Mouse (Mus musculus): ENCODE results near the gene Prss48.
A peak's percentile ranks its signal among the peaks of the same experiment; 100 is the strongest.
"Not testable (repeated sequence)": the region's sequence is repeated elsewhere in the genome, so short reads cannot be mapped to it uniquely, and the experiment has no call there.

Prss48 gene

DNA sequence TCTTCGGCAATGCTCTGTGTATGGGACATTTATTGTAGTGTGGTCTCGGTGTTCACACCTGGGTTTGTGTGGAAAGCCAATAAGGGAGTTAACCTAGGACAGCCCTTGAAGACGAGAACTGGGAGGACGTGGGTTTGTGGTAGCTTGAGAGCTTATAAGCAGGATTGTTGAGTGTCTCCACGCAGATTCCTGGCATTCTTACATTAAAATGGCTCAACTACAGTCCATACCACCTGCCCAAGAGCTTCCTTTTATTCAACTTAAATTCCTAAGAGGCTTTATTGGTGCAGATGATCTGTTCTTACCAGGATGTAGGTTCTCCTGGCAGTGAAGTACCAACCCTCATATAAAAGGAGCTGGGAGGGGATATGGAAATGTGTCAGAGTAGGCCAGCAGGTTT is 649 bp upstream of the Prss48 start:
- DNase-seq = no peak

DNA sequence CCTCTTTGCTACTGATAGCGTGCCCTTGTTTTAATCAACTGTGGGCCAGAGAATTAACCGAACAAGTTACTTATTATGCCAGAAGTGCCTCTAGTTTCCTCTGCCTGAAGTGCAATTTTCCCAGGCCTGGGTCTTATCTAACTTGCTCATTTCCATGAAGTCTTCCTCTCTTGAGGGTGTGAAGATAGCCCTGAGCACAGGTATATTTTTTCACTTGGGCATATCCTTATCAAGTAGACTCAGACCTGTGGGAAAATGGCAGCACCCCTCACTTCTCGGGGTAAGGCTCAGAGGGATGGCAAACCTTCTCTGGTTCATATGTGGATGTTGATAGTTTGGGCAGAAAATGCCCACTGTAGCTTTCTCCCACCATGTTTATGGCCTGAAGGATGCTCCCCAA is 1.0 kb downstream of the Prss48 start:
- DNase-seq = no peak

DNA sequence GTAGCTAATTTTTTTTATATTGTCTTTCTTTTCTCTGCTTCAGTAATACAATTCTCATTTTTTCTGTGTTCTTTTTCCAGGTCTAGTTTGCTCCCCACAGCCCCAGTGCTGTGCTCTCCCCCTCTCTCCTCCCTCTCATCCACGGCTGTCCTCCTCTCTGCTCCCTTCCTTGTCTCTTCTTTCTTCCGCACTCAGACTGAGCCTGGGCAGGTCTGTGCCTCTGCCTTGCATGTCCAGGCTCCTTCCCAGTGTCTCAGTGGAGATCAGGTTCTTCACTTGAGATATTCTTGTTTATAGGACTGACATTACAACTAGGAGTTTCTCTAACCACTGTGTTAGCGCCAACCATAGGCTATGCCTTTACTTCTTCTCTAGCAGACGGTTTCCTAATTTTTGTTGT is 7.6 kb downstream of the Prss48 start:
- no peak for DNase-seq

DNA sequence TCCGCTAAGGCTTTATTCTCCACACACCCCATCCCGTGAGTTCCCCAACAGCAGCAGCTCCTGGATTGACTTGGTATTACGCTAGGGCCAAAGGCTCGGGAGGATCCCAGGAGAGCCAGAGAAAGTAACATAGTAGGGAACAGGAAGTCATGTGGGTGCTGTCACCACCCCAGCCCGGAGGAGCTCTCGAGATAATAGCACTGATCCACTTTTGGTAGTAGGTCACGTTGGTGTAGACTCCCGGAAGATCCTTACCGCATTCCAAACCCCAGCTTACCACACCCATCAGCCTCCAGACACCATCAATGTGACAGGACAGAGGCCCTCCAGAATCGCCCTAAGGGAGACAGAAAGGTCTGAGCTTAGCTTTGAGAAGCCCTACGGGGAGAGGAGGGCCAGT is 8.5 kb downstream of the Prss48 start:
- no peak for DNase-seq

DNA sequence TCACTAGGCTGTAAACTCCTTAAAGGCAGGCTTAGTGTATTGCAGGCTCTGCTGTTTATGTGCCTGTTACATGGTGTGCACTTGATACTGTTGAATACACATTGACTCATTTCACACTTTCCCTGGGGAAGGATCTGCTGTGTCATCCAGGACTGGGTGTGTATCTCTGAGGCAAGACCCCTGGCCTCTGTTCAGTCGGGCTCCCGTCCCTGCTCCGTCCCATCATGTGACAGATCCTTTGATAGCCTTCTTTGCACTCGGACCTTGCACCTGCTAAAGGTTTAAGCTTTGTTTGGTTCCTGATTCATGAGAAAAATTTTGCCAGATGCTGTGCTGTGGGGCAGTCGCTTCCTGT is 10.5 kb downstream of the Prss48 start:
- DNase-seq = no peak

DNA sequence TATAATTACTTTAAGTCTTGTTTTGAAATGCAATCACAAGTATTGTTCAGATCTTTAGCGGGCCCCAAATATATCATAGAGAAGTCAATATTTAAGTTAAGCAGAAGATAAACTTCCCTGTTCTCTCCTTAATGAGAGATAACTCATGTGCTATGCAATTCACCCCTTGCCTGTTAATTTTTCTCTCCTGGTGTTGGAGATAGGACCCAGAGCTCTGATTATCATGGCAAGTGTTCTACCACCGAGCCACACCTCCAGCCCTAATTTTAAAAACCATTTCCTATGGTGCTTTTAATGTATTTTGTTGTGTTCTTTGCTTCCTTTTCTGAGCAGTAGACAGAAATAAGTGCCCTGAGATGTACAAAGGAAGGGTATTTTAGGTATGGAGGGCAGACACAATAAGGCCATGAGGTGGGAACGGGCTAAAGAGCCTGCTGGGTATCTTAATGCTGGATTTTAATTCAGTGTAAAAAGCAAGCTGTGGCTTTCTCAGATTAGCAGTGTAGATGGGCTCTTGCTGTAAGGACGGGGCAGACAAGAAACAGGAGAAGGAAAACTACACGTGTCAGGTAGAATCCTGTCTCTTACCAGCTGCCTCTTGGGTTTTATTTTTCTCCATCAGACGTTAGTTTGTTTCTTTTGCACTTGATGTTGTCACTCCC is 11.0 kb downstream of the Prss48 start:
- no peak for DNase-seq

DNA sequence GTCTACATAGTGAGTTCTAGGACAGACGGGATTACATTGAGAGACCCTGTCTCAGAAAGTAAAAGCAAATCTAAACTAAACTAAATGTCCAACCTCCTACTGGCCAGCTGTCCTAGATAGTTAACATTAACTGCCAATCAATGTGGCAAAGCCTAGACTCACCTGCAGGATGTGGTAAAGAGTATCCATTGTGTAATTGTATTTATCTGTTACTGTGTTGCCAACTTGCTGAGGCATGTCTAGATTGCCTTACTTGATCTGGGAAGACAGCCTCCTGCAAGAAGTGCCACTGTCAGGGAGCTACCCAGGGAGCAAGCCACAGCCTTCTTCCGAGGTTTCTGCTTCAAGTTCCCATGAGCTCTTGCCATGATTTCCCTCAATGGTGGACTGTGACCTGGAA is 15.1 kb downstream of the Prss48 start:
- no peak for DNase-seq

DNA sequence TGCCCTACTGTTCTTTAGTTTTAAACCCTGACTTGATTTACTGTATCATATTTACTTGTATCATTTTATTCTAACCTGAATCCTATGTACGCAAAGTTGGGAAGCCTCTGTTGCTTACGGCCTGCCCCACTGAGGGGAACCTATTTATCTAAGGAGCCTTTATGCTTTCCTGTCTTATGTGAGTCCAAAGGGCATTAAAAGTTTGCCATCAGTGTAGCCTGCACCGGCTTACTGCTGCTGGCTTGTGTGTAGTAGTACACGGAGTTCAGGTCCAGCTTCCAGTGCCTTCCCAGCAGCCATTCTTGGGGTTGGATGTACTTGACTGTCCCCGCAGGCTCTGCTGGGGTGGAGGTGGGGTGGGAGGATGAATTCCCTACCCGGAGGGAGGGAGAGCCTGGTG is 17.8 kb downstream of the Prss48 start:
- no peak for DNase-seq

DNA sequence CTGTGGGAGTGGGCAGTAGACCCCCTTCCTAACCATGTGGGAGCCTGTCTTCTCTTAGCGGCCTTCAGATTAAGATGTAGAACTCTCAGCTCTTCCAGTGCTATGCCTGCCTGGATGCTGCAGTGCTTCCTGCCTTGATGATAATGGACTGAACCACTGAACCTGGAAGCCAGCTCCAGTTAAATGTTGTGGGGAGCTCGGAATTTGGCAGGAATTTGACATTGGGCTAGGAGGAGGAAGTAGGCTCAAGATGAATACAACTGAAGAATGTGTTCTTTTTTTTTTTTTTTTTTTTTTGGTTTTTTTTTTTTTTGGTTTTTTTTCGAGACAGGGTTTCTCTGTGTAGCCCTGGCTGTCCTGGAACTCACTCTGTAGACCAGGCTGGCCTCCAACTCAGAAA is 20.5 kb downstream of the Prss48 start:
- DNase-seq = not testable (repeated sequence)

DNA sequence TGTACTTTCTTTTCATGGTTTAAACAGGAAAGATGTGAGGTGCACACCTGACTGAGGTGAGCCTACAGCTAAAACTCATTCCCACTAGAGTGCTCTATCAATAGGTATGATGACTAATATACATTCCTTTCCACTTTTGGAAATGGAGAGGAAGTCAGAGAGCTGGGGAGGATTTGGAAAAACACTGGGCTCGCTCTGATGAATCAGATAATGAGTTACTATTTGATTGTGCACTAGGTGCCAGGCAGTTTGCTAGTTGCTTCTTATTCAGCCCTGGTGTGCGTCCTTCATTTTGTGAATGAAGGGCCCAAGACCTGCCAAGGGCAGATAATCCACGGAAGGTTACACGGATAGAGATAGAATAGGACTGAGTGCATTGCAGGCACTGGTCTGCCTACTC is 22.3 kb downstream of the Prss48 start:
- no peak for DNase-seq

DNA sequence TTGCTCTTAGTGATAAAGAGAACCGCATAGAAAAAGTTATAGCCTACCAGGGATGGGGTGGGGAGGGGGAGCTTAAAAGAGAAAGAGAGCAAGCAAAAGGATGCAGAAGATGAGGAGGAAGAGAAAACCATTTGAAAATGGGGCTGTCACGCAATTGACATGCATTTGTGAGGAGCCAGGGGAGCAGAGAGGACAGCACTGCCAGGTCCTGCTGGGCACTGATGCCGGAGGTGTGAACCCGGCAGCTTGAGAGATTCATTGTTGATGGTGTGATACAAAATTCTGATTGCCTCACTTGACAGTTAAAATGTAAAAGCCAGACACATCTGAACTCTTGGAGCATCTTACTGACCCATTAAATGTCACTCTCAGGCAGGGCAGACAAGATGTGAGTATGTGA is 27.8 kb downstream of the Prss48 start:
- DNase-seq = no peak

DNA sequence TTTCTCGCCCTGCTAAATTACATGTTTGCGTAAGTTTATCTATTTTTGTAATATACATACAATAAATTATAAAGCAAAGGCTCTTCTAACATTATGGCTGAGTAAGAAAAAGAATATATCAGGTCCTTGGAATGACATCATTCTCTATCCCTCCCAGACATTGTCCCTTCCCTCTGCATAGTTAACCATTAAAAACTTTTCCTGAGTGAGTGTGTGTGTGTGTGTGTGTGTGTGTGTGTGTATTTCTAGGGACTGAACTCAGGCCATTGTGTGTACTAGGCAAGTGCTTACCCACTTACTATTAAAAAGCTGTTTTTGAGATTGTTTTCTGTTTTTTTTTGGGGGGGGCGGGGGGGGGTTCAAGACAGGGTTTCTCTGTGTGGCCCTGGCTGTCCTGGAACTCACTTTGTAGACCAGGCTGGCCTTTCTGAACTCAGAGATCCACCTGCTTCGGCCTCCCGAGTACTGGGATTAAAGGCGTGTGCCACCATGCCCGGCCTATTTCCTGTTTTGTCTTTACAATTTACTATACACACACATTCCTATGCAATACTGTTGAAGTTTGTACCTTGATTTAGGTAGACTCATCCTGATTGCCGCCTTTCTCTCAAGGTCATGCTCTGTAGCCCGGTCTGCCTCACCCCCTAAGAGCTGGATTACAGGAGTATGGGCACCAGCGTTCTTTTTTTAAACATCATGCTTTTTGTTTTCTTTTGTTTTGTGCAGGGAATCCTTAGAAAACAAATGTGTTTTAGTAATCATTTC is 28.7 kb downstream of the Prss48 start:
- no peak for DNase-seq

DNA sequence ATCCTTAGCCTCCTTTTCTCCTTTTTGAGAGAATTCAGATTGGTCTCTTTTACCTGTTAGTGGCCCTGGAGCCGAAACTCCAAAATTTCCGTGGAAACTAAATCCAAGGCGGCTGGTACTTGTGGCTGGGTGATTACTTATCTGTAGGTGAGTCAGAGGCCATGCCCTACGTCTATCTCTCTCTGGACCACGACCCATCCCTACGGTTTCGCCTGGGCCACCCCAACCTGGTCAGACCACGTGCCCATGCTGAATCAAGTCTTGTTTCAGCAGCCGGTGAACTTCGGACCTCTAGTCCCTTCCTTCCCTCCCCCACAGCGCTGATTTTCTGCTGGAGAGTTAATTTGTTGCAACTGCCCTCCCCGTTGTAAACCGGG is 30.7 kb downstream of the Prss48 start:
- DNase-seq = peak; percentile 23

DNA sequence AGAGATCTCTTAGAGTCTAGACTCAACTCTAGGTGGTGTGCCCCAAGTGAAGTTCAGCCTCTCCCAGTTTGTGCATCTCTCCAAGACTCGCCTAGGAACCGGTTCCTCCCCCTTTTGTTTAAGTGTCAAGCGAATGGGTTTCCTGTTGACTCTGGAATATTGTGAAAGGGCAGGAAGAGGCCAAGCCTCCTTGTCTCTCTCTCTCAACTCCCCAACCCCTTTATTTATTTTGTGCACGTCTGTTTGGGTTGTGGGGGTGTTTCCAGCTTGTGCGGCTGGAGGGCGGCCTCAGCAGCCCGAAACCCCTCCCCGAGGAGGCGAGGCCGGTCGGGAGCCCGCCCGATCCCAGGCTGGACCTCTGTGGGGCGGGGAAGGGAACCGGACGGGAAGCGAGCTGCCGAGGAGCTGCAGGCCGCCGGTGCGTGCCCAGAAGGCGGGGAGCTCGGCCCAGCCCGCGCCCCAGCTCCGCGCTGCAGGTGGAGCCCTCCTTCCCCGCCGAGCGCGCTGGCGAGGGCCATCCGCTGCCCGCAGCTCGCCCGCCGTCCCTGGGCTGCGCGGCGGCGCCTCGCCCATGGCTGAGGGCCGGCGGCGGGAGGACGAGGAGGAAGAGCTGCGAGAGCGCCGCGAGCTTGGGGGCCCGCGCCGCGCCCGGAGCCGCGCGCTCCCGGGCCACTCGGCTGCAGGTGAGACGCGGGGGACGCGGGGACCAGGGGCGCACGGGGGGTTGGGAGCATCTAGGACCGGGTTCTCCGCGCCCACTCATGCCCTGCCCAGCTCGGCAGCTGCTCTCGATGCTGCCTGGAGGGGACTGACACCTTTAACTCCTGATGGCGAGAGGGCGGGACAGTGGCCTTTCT is 31.3 kb downstream of the Prss48 start, which contains the start of gene Sh3d19:
TSS of gene Sh3d19 (plus strand) at position 368 of the 857 bp plus-strand sequence.
- peak; percentile 65 for DNase-seq

DNA sequence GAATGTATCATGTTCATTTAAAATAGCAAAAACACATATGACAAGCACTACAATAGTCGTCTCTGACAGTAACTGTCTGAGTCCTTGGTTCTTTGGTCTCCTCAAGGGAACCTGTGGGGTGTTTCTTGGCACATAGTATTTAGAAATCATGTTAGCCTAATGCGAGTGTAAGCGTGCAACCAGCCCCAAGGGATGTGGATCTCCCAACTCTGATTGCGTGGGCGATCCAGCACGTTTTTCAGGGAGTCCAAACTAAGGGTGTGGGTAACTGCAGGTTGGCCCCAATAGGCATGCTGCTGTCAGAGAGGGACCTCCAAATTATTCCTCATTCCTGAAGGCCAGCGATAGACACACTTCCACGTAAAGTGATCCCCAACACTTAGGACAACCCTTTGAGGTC is 33.3 kb downstream of the Prss48 start:
- no peak for DNase-seq

DNA sequence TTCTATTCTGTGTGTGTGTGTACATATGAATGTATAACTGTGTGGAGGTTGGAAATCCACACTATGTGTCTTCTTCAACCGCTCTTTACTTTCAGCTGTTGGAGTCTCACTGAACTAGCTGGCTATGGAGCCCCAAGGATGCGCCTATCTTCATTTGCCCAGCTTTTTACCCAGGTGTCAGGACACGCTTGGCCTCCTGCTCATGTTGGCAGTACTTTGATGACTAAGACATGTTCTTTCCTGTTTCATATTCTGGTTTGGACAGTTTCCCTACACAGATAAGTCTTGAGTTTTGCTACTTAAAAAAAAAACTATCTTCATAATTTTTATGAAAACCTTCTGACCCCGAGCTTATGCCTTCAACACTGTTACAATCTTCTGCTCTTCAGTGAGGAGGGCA is 36.8 kb downstream of the Prss48 start:
- no peak for DNase-seq

DNA sequence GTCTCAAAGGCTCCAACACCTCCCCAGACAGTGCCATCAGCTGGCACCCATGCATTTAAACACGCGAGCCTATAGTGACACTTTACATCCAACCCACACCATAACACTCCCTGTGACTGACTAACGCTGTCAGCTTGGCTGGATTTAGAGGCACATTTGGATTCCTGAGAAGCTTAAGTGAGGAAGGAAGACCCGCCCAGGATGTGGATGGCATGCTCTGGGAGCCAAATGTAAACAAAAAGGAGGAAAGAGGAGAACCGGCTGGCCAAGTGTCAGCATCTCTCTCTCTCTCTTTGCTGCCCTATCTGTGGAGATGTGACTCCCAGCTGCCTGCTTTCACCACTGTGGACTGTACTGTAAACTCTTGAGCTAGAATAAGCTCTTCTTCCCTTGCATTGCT is 41.2 kb downstream of the Prss48 start:
- DNase-seq = no peak

DNA sequence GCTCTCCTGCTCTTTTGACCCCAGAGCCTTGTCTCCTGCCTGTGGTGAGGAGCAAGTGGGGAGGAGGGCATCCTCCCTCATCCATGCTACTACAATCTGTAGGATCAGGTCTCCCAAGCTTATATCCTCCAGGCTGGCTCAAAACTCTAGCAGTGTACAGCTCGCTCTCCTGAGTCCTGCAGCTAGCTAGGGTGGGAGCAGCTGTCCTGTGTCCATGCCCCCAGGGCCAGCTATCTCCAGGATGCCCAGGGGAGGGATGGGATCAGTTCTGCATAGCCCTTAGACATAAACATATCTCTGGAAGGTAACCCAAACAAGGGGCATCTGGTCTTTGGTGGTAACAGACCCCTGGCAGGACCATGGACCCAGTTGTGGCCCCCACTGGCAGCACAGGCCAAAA is 42.6 kb downstream of the Prss48 start:
- no peak for DNase-seq

DNA sequence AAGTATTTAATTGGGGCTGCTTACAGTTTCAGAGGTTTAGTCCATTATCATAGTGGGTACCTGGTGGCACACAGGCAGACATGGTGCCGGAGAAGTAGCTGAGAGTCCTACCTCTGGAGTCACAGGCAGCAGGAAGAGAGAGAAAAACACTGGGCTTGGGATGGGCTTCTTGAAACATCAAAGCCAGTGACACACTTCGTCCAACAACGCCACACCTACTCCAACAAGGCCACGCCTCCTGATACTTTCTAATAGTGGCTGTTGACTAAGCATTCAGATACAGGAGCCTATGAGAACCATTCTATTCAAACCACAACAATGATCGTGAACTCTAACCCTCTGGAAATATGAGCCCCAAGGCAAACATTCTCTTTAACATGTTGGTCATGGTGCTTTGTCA is 46.6 kb downstream of the Prss48 start:
- DNase-seq = no peak

DNA sequence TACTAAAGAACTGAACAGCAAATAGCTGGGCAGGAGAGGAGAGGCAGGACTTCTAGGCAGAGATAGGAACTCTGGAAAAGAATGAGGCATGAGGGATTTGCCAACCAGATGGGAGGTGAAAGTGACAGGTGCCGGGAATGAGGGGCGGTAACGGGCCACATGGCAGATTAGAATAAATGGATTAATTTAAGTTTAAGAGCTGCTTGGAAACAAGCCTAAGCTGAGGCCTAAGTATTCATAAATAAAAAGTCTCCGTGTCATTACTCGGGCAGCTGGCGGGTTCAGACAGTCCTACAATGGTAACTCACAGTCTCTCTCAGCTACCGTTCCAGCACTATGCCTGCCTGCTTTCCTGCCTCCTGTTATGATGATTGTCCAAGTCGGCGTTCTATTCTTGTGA is 47.0 kb downstream of the Prss48 start:
- DNase-seq = no peak

DNA sequence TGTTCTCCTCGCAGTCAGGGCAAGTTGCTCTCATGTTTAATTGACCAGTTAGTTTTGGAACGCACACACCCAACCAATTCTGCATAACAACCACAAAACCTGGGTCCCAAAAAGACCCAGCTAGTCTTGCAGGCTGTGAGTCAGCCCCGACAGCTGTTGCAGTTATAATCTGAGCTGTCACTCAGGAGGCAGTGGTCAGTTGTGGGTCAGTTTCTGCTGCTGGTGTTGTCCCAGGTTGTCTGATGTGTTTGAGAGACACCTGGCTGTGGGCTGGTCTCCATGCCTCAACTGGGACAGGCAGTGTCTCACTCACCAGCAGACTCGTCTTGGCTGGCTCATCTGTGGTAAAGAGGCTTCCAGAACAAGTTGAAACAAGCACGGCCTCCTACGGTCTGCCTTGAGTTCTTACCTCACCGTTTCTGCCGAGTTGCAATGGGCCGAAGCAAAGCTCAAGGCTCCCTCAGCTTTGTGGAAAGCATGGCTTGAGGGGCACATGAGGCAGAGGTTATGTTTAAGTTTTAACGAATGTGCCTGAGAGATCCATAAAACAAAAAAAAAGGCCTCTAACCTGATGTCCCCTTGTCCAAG is 49.5 kb downstream of the Prss48 start:
- no peak for DNase-seq

DNA sequence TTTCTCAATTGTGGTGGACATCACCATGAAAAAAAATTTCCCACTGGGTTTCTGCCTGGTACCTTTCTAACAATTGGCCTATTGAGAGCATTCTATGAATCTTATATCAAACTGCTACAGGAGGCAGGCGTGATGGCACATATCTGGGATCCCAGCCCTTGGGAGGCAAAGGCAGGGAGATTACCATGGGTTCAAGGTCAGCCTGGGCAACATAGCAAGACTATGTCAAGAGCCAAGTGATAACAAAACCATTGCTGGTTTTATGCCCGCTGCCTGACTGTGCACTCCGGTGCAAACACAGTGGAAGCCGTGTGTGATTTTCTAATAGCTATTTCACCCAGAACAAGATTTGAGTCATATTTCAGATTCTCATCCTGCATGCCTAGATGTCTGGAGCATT is 51.4 kb downstream of the Prss48 start:
- no peak for DNase-seq
